Mouse (Mus musculus) neural tube, embryonic 14.5 days (tissue): ENCODE data around the gene Heatr5a. TPM values are rescaled to one million over a fixed set of nuclear protein-coding genes. Genes with fewer than 3 reads are reported as not detected.

Experiments used
- ATAC-seq: fragments of 200-750 bp; cut with Nextera tagmentation; 2 replicates; pipeline ENCODE4 v1.8.0; 2017; ENCODE audit warnings: low read depth, mild to moderate bottlenecking, moderate TSS enrichment, moderate library complexity
- H3K27ac ChIP-seq: fragments of 300-500 bp; sonication (generic); 2 replicates; pipeline ENCODE4 v1.5.1; 2014; ENCODE audit warnings: low read depth, mild to moderate bottlenecking, control low read depth, low read length, moderate library complexity, mixed read lengths
- H3K27me3 ChIP-seq: fragments of 300-500 bp; sonication (generic); 2 replicates; pipeline ENCODE4 v1.6.1; 2014; ENCODE audit warnings: low read length; ENCODE audit not compliant: control insufficient read depth, insufficient read depth
- H3K36me3 ChIP-seq: fragments of 300-500 bp; sonication (generic); 2 replicates; pipeline ENCODE4 v1.6.1; 2014; ENCODE audit warnings: low read length, mixed read lengths; ENCODE audit not compliant: control insufficient read depth, insufficient read depth
- H3K4me1 ChIP-seq: fragments of 300-500 bp; sonication (generic); 2 replicates; pipeline ENCODE4 v1.6.1; 2014; ENCODE audit warnings: low read length; ENCODE audit not compliant: control insufficient read depth, insufficient read depth
- H3K4me2 ChIP-seq: fragments of 300-500 bp; sonication (generic); 2 replicates; pipeline ENCODE4 v1.6.1; 2014; ENCODE audit warnings: mild to moderate bottlenecking, low read depth, low read length, control low read depth
- H3K4me3 ChIP-seq: fragments of 300-500 bp; sonication (generic); 2 replicates; pipeline ENCODE4 v1.5.1; 2014; ENCODE audit warnings: low read depth, low read length, control low read depth, mixed read lengths
- H3K9ac ChIP-seq: fragments of 300-500 bp; sonication (generic); replicated peaks from 2 replicates; pipeline ENCODE4 v1.6.1; 2014; ENCODE audit warnings: low read depth, mild to moderate bottlenecking, control low read depth, low read length, mixed read lengths
- H3K9me3 ChIP-seq: fragments of 300-500 bp; sonication (generic); 2 replicates; pipeline ENCODE4 v1.6.1; 2016; ENCODE audit warnings: low read length; ENCODE audit not compliant: control insufficient read depth
- WGBS: fragments of 180-500 bp; shearing (Covaris S2); extraction: QIAGEN DNeasy Blood & Tissue Kit; methylation state at CpG from one replicate; pipeline ENCODE4 v1.1.7; 2014; 5-methylcytosine and 5-hydroxymethylcytosine counted together
- polyA plus RNA-seq: library from polyadenylated mRNA; unstranded; fragments of >200 nt; fragmentation: Nextera tagmentation; extraction: Ambion mirVana; gene quantifications from 2 replicates; pipeline ENCODE4 v1.2.1, GENCODE M21; 2014

Heatr5a gene
- polyA plus RNA-seq, 1 experiment from 2014 or later = 9.1 TPM

DNA sequence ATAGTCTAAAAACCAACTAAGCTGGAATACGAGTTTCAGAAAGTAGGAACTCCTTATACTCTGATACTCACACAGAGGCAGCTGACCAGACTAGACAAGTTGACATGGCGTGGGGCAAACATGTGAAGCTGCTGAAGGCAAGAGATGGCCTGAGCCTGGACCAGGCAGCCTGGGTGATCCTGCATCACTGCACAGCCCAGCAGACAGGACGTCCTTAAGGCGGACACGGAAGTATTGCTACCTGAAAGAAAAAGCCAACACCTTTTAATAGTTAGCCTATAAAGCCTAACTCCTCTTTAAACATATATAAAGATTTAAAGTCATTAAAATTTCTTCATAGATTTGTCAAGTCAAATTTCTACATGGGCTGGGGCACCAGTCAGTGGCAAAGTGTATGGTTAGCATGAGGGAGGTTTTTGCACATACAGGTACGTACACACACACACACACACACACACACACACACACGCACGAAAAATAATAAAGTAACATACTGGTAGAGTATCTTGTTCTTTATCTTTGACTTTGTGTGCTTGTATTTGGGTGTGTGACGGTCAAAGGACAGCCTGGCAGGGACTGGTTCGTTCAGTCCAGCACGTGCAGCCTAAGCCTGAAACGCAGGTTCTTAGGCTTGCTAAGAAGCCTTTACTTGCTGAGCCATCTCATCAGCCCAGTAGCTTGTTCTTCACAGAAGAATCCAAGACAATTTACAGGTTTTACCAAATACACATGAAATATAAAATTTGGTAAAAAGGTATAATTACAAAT, 56.0 kb downstream of the Heatr5a start:
- no peaks in the 10 kb centered on the region for H3K4me1 ChIP-seq
- no peak overlapping the region for H3K27ac ChIP-seq
- no peak overlapping the region for H3K4me3 ChIP-seq
- H3K36me3 ChIP-seq = peaks cover 6% of the 10 kb centered on the region
- H3K9ac ChIP-seq = no peak overlapping the region
- H3K9me3 ChIP-seq = no peaks in the 10 kb centered on the region
- WGBS = 95% methylated on average over 12 of the region's 12 CpGs
- no peaks in the 10 kb centered on the region for H3K27me3 ChIP-seq
- no peak for ATAC-seq
- no peak overlapping the region for H3K4me2 ChIP-seq

DNA sequence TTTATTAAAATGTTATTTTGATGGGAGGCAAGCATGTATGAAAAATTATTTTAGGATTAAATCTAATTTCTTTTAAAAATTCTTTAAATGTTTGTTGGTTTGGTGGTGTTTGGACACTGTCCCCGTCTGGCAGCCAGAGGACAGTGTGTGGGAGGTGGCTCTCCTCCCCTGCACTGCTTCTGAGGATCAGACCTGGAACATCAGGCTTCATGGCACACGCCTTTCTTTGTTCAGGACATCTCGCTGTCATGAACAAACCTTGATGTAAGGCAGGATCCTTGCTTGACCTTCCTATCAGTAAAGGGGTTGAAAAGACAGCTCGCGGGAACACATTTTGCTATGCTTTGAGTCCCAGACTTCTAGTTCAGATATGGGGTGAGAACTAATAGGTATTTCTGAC, 61.9 kb downstream of the Heatr5a start:
- no peak for ATAC-seq
- Histone ChIP-seq H3K4me2 (no peak overlapping the region), H3K9ac (no peak overlapping the region), H3K36me3 (peaks cover 4% of the 10 kb centered on the region; the same call in 1 of the 2 replicates), H3K4me3 (no peak overlapping the region), H3K27ac (no peak overlapping the region), H3K9me3 (no peaks in the 10 kb centered on the region), H3K4me1 (no peaks in the 10 kb centered on the region), H3K27me3 (no peaks in the 10 kb centered on the region)
- WGBS = 97% methylated on average over 5 of the region's 5 CpGs

DNA sequence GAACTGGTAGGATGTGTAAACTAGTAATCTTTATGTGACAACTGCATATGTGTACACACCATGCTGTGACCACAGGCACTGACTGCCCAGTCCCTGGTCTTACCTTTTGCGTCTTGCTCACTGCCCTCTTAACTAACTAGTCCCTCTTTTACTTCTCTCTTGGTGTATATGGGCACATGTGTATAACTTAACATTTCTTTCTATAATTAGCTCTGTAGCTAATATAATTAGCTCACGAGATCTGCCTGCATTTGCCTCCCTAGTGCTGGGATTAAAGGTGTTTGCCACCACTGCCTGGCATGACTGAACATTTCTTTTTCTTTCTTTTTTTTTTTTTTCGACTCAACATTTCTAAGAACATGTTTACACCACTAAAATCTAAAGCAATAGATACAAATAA, 63.6 kb downstream of the Heatr5a start:
- WGBS = 80% methylated on average over 3 of the region's 3 CpGs
- no peaks in the 10 kb centered on the region for H3K27me3 ChIP-seq
- H3K9ac ChIP-seq = no peak overlapping the region

DNA sequence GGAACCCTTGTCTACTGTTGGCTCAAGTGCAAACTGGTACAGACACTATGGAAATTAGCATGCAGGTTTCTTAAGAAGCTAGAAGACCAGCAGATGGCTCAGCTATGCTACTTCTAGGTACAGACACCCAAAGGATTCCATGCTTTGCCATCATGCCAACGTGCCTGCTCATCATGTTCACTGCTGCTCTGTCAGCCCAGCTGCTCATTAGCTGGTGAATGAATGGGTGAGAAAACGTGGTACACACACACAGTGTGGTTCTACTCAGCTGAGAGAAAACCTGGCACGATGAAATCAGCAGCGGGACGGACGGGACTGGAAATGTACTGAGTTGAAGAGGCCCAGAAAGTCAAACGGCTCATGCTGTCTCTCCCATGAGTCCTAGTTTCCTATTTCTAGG, 70.6 kb downstream of the Heatr5a start:
- Histone ChIP-seq H3K27ac (no peak overlapping the region), H3K27me3 (no peaks in the 10 kb centered on the region), H3K4me3 (no peak overlapping the region), H3K9me3 (no peaks in the 10 kb centered on the region), H3K4me2 (no peak overlapping the region), H3K9ac (no peak overlapping the region), H3K36me3 (0 out of 2 replicates have a peak, but pooled peaks cover 7% of the 10 kb centered on the region), H3K4me1 (no peaks in the 10 kb centered on the region)
- 79% methylated on average over 7 of the region's 7 CpGs for WGBS
- no peak for ATAC-seq

More for the DNA sequence above, 63.6 kb downstream of the Heatr5a start:
- H3K36me3 ChIP-seq = no peaks in the 10 kb centered on the region
- no peaks in the 10 kb centered on the region for H3K9me3 ChIP-seq
- H3K27ac ChIP-seq = no peak overlapping the region
- no peak overlapping the region for H3K4me3 ChIP-seq
- no peak for ATAC-seq
- no peaks in the 10 kb centered on the region for H3K4me1 ChIP-seq
- no peak overlapping the region for H3K4me2 ChIP-seq

DNA sequence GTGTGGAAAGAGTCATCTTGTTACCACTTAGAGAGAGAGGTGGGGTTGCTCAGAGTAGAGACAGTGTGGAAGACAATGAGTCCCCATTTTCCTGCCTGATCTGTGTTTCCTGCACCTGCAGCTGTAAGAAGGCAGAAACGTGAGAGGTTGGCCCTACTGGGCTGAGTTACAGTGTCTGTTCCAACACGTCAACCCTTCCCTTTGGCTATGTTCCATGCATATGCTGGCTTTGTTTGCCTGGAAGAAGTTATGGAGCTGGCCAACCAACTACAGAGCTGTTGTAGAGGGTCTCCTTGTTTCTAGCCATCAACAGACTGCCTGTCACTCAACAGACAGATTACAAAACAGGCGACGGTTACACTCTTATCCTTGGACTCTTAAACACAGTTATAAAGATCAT, 74.2 kb downstream of the Heatr5a start:
- WGBS = 87% methylated on average over 4 of the region's 4 CpGs
- no peak overlapping the region for H3K27ac ChIP-seq
- no peaks in the 10 kb centered on the region for H3K4me1 ChIP-seq
- no peak overlapping the region for H3K4me3 ChIP-seq
- H3K36me3 ChIP-seq = 0 out of 2 replicates have a peak, but pooled peaks cover 7% of the 10 kb centered on the region
- no peak overlapping the region for H3K9ac ChIP-seq
- ATAC-seq = no peak
- H3K9me3 ChIP-seq = no peaks in the 10 kb centered on the region
- no peak overlapping the region for H3K4me2 ChIP-seq
- no peaks in the 10 kb centered on the region for H3K27me3 ChIP-seq

DNA sequence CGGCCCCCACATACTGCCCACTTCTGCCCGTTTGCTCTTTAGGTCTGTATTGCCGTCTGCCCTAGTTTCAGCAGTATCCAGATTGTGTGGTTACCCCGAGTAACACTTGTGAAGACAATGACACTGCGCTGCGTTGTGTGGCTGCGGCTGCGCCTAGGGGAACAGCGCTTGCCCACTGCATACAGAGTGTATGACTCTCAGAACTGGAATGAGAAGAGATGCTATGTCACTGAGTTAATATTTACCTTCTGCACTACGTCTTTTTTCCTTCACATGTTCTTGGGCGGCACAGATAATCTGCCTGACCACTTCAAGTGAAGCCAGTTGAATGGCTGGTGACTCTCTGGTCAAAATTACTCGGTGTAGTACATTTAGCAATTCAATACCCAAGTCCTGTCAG, 82.5 kb downstream of the Heatr5a start:
- H3K27me3 ChIP-seq = no peaks in the 10 kb centered on the region
- no peak overlapping the region for H3K9ac ChIP-seq
- no peaks in the 10 kb centered on the region for H3K4me1 ChIP-seq
- peaks cover 14% of the 10 kb centered on the region; the same call in 1 of the 2 replicates for H3K36me3 ChIP-seq
- WGBS = 90% methylated on average over 12 of the region's 12 CpGs
- H3K4me3 ChIP-seq = no peak overlapping the region
- no peak overlapping the region for H3K4me2 ChIP-seq
- ATAC-seq = no peak
- no peaks in the 10 kb centered on the region for H3K9me3 ChIP-seq
- no peak overlapping the region for H3K27ac ChIP-seq

DNA sequence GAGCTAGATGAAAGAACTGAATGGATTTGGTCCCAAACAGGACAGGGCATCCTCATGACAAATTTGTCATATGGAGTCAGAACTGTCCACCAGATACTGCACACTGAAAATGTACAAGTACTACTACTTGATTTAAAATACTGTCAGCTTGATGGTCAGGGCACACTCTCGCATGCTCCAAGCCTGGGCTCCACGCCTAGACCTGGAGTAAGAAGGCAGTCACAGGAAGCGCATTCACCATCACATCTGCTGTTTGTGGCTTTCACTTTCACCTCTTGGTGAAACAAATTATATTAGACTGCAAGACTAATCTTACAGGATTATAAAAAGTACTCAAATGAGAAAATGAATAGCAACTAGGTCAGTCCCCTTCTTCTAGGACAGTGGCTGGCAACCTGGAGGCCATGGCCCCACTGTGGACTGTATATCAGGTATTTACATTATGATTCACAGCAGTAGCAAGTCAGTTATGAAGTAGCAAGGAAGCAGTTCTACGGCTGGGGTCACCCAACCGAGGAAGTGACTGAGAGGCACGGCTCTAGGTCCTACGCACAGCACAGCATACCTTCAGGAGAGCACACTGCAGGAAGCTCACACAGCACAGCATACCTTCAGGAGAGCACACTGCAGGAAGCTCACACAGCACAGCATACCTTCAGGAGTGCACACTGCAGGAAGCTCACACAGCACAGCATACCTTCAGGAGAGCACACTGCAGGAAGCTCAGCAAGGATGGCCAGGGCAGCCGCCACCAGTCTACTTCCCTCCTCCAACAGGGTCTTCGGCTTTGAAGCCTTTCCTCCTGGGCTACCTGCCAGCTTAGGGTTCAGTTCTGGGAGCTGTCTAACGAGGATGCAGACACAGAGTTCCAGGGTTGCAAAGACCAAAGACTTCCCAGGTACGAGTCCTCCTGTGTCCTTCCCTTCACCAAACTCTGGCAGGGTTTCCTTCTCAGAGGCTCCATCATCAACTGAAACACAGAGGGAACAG, 83.5 kb downstream of the Heatr5a start:
- Histone ChIP-seq H3K27me3 (no peaks in the 10 kb centered on the region), H3K4me3 (no peak overlapping the region), H3K36me3 (peaks cover 15% of the 10 kb centered on the region; the same call in 1 of the 2 replicates), H3K9me3 (no peaks in the 10 kb centered on the region), H3K4me2 (no peak overlapping the region), H3K27ac (no peak overlapping the region), H3K4me1 (no peaks in the 10 kb centered on the region), H3K9ac (no peak overlapping the region)
- WGBS = 87% methylated on average over 11 of the region's 11 CpGs
- no peak for ATAC-seq

DNA sequence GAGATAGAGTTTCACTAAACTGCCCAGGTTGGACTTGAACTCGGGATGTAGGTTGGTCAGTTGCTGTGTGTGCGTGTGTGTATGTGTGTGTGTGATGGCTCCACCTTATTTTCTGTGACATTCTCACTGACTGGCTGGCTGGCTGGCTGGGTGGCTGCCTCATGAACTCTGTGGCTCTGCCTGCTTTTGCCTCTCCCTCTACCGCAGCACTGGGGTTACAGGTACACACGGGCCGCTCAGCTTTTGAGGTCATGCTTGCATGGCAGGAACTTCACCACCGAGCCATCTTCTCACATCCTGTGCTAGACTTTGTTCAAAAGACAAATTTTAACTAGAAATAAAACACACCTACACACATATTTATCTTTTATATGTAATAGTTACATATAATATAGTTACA, 84.8 kb downstream of the Heatr5a start:
- 94% methylated on average over 6 of the region's 6 CpGs for WGBS
- Histone ChIP-seq H3K9me3 (no peaks in the 10 kb centered on the region), H3K4me3 (no peak overlapping the region), H3K36me3 (peaks cover 15% of the 10 kb centered on the region; the same call in 1 of the 2 replicates), H3K27ac (no peak overlapping the region), H3K27me3 (no peaks in the 10 kb centered on the region), H3K9ac (no peak overlapping the region), H3K4me1 (no peaks in the 10 kb centered on the region), H3K4me2 (no peak overlapping the region)
- ATAC-seq = no peak

DNA sequence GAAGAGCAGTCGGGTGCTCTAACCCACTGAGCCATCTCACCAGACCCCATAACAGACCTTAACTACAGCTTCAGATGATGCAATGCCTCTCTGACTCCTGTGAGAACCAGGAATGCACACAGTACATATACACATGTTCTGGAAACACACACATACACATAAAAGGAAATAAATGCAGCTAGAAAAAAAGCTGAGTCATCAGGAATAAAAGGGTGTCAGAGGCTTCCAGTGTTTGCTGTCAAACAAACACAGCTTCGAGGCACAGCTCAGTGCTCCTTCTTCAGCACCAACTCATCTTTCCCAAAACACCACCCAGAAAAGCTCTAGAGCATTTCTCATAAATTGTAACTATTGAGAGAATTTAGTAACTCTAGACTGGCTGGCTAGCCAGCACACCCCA, 86.3 kb downstream of the Heatr5a start:
- no peaks in the 10 kb centered on the region for H3K4me1 ChIP-seq
- H3K9ac ChIP-seq = no peak overlapping the region
- H3K36me3 ChIP-seq = peaks cover 11% of the 10 kb centered on the region; the same call in 1 of the 2 replicates
- 91% methylated on average over 2 of the region's 2 CpGs for WGBS
- H3K27ac ChIP-seq = no peak overlapping the region
- no peak overlapping the region for H3K4me2 ChIP-seq
- H3K9me3 ChIP-seq = no peaks in the 10 kb centered on the region
- no peak overlapping the region for H3K4me3 ChIP-seq
- H3K27me3 ChIP-seq = no peaks in the 10 kb centered on the region
- no peak for ATAC-seq
